Mouse (Mus musculus): ENCODE results near the gene Maml2.

DNA sequence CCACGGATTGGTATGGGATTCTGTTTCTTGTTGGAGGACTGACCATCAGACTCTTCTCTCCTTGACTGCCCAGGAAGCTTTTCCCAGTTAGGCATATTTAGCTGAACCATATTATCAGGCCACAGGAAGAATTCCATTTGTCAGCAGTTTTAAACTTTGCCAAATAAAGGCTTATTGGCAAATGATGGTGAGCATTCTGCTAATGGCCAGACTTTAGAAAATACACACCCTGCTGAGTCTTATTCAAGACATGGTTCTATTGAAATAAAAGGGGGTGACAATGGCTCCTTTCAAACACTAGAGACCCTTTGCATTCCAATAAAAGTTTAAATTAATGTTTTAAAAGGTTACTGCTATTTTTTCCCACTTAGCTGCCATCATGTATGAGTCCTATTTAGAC, 279.4 kb downstream of the Maml2 start:
- TF ChIP-seq CTCF (IDR thresholded peaks at IDR 0.05; ENCODE audit: extremely low read depth, insufficient read depth, low read length) (no peak), POLR2A (IDR thresholded peaks at IDR 0.05; ENCODE audit: extremely low read depth, insufficient read depth, low read length) (no peak)

Data from cortical plate, adult 2 months (tissue).